Mouse (Mus musculus) cortical plate, adult 2 months (tissue): Measurements from ENCODE around the gene Cpsf6.

ENCODE experiments used
- CTCF ChIP-seq: fragments of 200-500 bp; IDR thresholded peaks from 2 replicates; pipeline ENCODE4 v1.5.1; 2011; ENCODE audit warnings: mild to moderate bottlenecking, control low read depth, low read length; ENCODE audit not compliant: insufficient read depth; ENCODE audit errors: extremely low read depth
- POLR2A ChIP-seq: fragments of 200-500 bp; IDR thresholded peaks from 2 replicates; pipeline ENCODE4 v1.6.1; 2011; ENCODE audit warnings: mild to moderate bottlenecking, low read length, control low read depth; ENCODE audit not compliant: insufficient read depth; ENCODE audit errors: extremely low read depth

GRCm38 (mm10) chr10:117424146-117424905, 44.5 kb upstream of the Cpsf6 start:
- no peak for TF ChIP-seq CTCF
- no peak for TF ChIP-seq POLR2A
